Mouse (Mus musculus): ENCODE measurements around the gene Sh3pxd2b.

DNA sequence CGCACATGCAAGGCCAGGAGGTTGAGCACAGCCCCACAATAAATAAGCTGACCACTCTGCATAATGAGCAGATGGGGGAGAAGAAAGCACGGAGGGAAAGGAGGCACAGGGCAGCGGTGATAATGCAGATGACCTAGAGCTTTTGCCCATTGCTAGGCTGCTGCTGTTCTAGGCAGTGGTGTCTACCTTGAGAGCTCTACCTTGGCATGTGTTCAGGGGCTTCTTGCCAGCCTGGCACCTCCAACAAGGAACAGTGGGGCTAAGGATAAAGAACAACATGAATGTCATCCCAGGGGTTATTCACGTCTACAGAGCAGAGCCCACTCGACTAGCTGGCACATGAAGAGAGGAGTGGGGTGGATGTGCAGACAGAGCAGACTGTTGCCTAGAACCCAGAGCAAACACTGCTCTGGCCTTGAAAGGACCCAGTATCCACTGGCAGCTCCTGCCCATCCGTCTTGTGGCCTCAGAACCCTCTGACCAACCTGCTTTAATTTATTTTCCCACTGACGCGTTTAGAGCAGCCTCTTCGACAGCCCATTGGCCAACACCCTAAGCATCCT is 26.5 kb downstream of the Sh3pxd2b start:
- no peak for TF ChIP-seq CTCF (IDR thresholded peaks at IDR 0.05; ENCODE audit: insufficient read depth, low read length)
- TF ChIP-seq POLR2A (IDR thresholded peaks at IDR 0.05; ENCODE audit: borderline replicate concordance, extremely low read depth, low read depth, low read length): no peak
